Mouse (Mus musculus) lung, postnatal 10 days (tissue): ENCODE results near the gene Dpep3.

ENCODE experiments used
- DNase-seq: peaks from one replicate; pipeline ENCODE4 v3.0.0; 2021

Dpep3 gene

GRCm38 (mm10) chr8:105933762-105934161 is 45.5 kb downstream of the Dpep3 start, which contains the start of gene Ctrl:
TSS of gene Ctrl (minus strand) at chr8:105933862.
- DNase-seq: no peak

- no peak for DNase-seq
Observed at GRCm38 (mm10) chr8:105932525-105932924, 46.7 kb downstream of the Dpep3 start.

GRCm38 (mm10) chr8:105931271-105931670 is 48.0 kb downstream of the Dpep3 start:
- no peak for DNase-seq

GRCm38 (mm10) chr8:105930602-105931001 is 48.6 kb downstream of the Dpep3 start:
- DNase-seq: peak; percentile 90

GRCm38 (mm10) chr8:105925123-105925522 is 54.1 kb downstream of the Dpep3 start:
- DNase-seq: no peak
